Mouse (Mus musculus) heart, postnatal 0 days (tissue): ENCODE results near the gene Nanos1. TPM values are rescaled to one million over a fixed set of nuclear protein-coding genes. Genes with fewer than 3 reads are reported as not detected.

Experiments
- ATAC-seq: fragments of 200-750 bp; cut with Nextera tagmentation; 2 replicates; pipeline ENCODE4 v1.8.0; 2017; ENCODE audit warnings: low read depth, moderate number of reproducible peaks, moderate library complexity; ENCODE audit not compliant: insufficient read depth
- DNase-seq: peaks from one replicate; pipeline ENCODE4 v3.0.0-alpha.2; 2016; ENCODE audit warnings: low spot score
- H3K27ac ChIP-seq: fragments of 300-500 bp; sonication (generic); 2 replicates; pipeline ENCODE4 v1.5.1; 2014; ENCODE audit warnings: low read depth, mild to moderate bottlenecking
- H3K27me3 ChIP-seq: fragments of 300-500 bp; sonication (generic); 2 replicates; pipeline ENCODE4 v1.6.1; 2014; ENCODE audit warnings: low read length, mixed read lengths; ENCODE audit not compliant: control insufficient read depth, insufficient read depth
- H3K36me3 ChIP-seq: fragments of 300-500 bp; sonication (generic); replicated peaks from 2 replicates; pipeline ENCODE4 v1.6.1; 2014; ENCODE audit warnings: low read length, mixed read lengths; ENCODE audit not compliant: control insufficient read depth, insufficient read depth
- H3K4me1 ChIP-seq: fragments of 300-500 bp; sonication (generic); 2 replicates; pipeline ENCODE4 v1.6.1; 2014; ENCODE audit warnings: antibody characterized with exemption; ENCODE audit not compliant: control insufficient read depth, insufficient read depth
- H3K4me2 ChIP-seq: fragments of 300-500 bp; sonication (generic); 2 replicates; pipeline ENCODE4 v1.6.1; 2014; ENCODE audit warnings: low read depth, mild to moderate bottlenecking, low read length, moderate library complexity
- H3K4me3 ChIP-seq: fragments of 300-500 bp; sonication (generic); 2 replicates; pipeline ENCODE4 v1.5.1; 2014; ENCODE audit warnings: low read depth, low read length
- H3K9ac ChIP-seq: fragments of 300-500 bp; sonication (generic); replicated peaks from 2 replicates; pipeline ENCODE4 v1.6.1; 2014; ENCODE audit warnings: low read depth, low read length, mixed read lengths
- H3K9me3 ChIP-seq: fragments of 300-500 bp; sonication (generic); replicated peaks from 2 replicates; pipeline ENCODE4 v1.6.1; 2016; ENCODE audit warnings: low read length; ENCODE audit not compliant: control insufficient read depth
- CTCF ChIP-seq: IDR thresholded peaks from 2 replicates; pipeline ENCODE4 v1.5.1; 2016; ENCODE audit warnings: antibody characterized with exemption, control low read depth, low read depth
- EP300 ChIP-seq: IDR thresholded peaks from 2 replicates; pipeline ENCODE4 v1.6.1; 2016; ENCODE audit warnings: antibody characterized with exemption, low read depth
- WGBS: fragments of 180-500 bp; shearing (Covaris S2); extraction: QIAGEN DNeasy Blood & Tissue Kit; methylation state at CpG from one replicate; pipeline ENCODE4 v1.1.7; 2014; 5-methylcytosine and 5-hydroxymethylcytosine counted together
- polyA plus RNA-seq: library from polyadenylated mRNA; unstranded; fragments of >200 nt; fragmentation: Nextera tagmentation; extraction: Ambion mirVana; gene quantifications from 2 replicates; pipeline ENCODE4 v1.2.1, GENCODE M21; 2015
- total RNA-seq: library from RNA; depleted of rRNA; stranded (reverse); fragments of >200 nt; gene quantifications from 2 replicates; pipeline ENCODE4 v1.2.3, GENCODE M21; 2014; ENCODE audit warnings: low replicate concordance

Nanos1 gene
- total and polyA plus RNA-seq, 2 experiments from 2014 or later: 0.25 to 3.1 TPM

DNA sequence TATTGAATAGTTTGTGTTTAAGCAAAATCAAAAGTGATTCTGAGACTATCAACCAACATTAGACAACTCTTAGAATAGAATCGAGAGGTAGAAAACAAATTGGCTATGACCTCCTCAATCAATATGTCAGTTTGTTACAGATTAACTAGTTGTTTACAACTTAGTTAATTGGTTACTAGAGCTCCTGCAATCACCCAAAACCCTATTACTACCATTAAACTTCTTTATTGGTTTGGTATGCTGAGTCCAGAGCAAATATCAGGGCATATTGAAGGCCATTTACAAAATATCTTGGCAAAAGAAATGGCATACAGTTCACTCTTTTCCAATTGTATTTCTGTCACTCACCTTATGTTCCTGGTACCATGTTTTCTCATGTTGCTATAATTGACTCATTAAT lies 8.0 kb upstream of the Nanos1 start:
- Histone ChIP-seq H3K4me1 (no peaks in the 10 kb centered on the region), H3K27me3 (no peaks in the 10 kb centered on the region), H3K27ac (no peak overlapping the region), H3K36me3 (no peaks in the 10 kb centered on the region), H3K9me3 (no peaks in the 10 kb centered on the region), H3K4me2 (no peak overlapping the region), H3K9ac (no peak overlapping the region), H3K4me3 (no peak overlapping the region)
- TF ChIP-seq CTCF (no peak), EP300 (no peak)
- WGBS: 71% methylated on average over 1 of the region's 1 CpGs
- ATAC-seq (no peak), DNase-seq (no peak)

DNA sequence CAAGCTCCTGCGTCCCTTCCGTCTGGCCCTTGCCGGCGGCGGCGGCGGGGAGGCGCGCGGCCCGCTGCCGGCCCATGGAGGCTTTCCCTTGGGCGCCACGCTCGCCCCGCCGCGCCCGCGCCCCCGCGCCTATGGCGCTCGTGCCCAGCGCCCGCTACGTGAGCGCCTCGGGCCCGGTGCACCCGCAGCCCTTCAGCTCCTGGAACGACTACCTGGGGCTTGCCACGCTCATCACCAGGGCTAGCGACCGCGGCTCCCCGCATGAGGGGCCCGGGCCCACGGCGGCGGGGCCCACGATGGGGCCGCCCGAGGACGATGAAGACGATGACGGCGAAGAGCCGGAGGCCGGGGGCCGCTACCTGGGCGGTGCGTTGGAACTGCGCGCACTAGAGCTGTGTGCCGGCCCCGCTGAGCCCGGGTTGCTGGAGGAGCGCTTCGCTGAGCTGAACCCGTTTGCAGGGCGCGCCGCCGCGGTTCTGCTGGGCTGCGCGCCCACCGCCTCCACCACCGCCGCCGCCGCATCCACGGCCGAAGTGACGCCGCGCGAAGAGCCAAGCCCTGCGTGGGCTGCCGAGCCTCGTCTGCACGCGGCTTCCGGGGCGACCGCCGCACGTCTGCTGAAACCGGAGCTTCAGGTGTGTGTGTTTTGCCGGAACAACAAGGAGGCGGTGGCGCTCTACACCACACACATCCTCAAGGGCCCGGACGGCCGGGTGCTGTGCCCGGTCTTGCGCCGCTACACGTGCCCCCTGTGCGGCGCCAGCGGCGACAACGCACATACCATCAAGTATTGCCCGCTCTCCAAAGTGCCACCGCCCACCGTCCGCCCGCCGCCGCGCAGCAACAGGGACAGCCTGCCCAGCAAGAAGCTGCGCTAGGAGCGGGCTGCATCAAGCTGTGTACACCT lies 658 bp downstream of the Nanos1 start:
- peaks cover 9% of the 10 kb centered on the region for H3K36me3 ChIP-seq
- peak overlapping the region; percentile 77 for H3K4me3 ChIP-seq
- peak overlapping the region; percentile 7 for H3K9ac ChIP-seq
- no peaks in the 10 kb centered on the region for H3K27me3 ChIP-seq
- no peak overlapping the region for H3K27ac ChIP-seq
- peak overlapping the region; percentile 100 for H3K4me2 ChIP-seq
- under 1% methylated on average over 97 of the region's 115 CpGs for WGBS
- peak; percentile 28 for ATAC-seq
- no peak for DNase-seq
- H3K4me1 ChIP-seq: no peaks in the 10 kb centered on the region
- H3K9me3 ChIP-seq: no peaks in the 10 kb centered on the region
- TF ChIP-seq CTCF (no peak), EP300 (no peak)

DNA sequence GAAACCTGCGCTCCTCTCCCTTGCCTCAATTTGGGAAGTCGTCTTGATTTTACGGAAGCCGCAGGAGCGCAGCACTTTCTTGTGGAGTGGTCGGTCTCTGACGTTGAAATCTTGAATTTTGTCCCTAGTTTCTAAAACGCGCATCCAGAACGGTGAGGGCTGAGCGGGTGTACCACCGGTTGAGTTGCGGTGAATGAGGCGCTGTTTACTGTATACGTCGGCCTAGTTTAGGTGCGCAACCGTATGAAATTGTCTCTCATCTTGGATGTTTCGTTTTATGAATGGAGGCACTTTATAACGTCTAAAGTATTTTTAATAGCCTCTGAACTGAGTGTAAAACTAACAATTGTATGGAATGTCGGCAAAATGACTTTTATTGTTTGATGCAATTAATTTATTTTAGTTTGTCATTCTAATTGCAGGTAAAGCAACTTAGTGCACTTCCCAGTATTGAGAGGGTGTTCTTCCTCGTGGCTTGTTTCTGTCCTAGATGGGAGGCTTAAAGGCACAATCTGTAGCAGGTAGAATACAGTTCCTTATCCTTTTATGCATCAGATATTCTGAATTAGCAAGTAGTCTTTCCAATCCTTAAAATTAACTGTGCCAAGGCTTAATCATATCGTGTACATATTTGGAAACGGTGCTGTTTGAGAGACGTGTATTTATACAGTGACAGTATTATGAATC lies 1.5 kb downstream of the Nanos1 start:
- no peak overlapping the region for H3K27ac ChIP-seq
- TF ChIP-seq CTCF (no peak), EP300 (no peak)
- peaks cover 13% of the 10 kb centered on the region for H3K36me3 ChIP-seq
- peak overlapping the region; percentile 77 for H3K4me3 ChIP-seq
- H3K9ac ChIP-seq: no peak overlapping the region
- ATAC-seq (no peak), DNase-seq (no peak)
- WGBS: 7% methylated on average over 25 of the region's 25 CpGs
- H3K4me2 ChIP-seq: peak overlapping the region; percentile 100
- no peaks in the 10 kb centered on the region for H3K9me3 ChIP-seq
- no peaks in the 10 kb centered on the region for H3K27me3 ChIP-seq
- no peaks in the 10 kb centered on the region for H3K4me1 ChIP-seq

DNA sequence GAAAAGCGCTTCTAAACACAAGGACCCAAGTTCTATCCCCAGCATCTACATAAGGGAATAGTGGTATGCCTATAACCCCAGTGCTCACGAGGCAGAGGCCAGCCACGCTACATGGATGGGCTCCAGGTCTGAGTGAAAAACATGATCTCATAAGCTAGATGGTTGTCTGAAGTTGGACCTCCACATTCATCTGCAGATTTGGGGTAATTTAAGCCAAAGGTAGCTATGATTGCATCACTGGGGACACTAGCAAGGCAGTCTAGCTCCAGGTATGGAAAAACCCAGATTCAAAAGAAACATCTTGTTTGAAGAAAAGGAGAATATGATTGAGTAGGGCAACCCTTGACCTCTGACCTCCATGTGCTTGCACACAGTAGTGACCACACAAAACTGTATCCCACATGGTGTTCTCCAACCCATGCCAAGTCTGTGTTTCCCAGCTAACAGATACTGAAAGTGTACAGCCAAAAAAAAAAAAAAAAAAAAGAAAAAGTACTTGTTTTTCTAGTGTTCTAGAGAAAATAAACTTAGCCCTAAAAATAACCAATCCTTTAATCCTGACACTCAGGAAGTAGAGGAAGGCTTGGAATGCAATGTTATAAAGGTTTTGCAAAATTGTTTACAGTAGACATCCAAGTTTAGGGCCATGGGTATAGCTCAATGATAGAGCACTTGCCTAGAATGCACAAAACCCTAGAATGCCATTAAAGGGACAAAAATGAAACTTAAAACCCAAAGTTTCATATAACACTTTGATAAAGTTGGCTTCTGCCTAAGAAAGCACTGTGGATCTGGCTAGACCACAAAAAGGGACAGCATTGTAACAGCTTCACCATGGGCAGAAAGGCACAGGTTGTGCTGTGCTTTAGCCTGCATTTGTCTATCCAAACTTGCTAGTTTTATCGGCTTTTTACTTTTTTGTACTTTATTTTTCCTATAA lies 3.4 kb downstream of the Nanos1 start:
- Histone ChIP-seq H3K4me3 (no peak overlapping the region), H3K9me3 (no peaks in the 10 kb centered on the region), H3K27me3 (no peaks in the 10 kb centered on the region), H3K9ac (no peak overlapping the region), H3K4me1 (no peaks in the 10 kb centered on the region), H3K36me3 (peaks cover 31% of the 10 kb centered on the region), H3K27ac (no peak overlapping the region), H3K4me2 (no peak overlapping the region)
- WGBS: 77% methylated on average over 4 of the region's 4 CpGs
- DNase-seq (no peak), ATAC-seq (no peak)
- no peak for TF ChIP-seq CTCF
- no peak for TF ChIP-seq EP300

DNA sequence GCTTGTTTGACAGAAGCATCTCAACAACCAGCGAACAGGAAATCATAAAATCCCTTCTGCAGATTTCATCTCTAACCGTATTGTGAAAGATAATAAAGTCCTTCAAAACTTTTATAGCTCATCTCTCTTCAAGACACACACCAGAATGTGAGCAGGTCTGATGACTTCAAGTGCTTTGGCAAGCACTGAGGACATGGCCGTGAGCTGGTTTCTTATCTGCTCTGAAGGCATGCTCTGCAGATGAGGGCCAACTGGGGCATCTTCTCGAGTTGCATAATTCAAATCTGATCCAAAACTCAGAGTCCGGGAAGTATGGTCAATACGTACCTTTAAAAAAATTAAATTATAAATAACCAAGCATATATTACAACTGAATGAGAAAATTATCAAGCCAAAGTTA lies 17.6 kb downstream of the Nanos1 start:
- Histone ChIP-seq H3K27ac (no peak overlapping the region), H3K9me3 (no peaks in the 10 kb centered on the region), H3K36me3 (peaks cover 82% of the 10 kb centered on the region), H3K4me2 (no peak overlapping the region), H3K9ac (no peak overlapping the region), H3K4me1 (no peaks in the 10 kb centered on the region), H3K27me3 (no peaks in the 10 kb centered on the region), H3K4me3 (no peak overlapping the region)
- WGBS: 53% methylated on average over 6 of the region's 6 CpGs
- no peak for ATAC-seq
- TF ChIP-seq CTCF (no peak), EP300 (no peak)
- no peak for DNase-seq
